Mouse (Mus musculus) MEL (cell line): Measurements from ENCODE around the gene Gm21560. TPM values are rescaled to one million over a fixed set of nuclear protein-coding genes. Genes with fewer than 3 reads are reported as not detected.
"Not testable (repeated sequence)": the region's sequence is repeated elsewhere in the genome, so short reads cannot be mapped to it uniquely, and the experiment has no call there.

Experiments
- DNase-seq: peaks from one replicate; pipeline ENCODE4 v3.0.0; 2011; ENCODE audit warnings: low read depth, low spot score
- H3K27ac ChIP-seq: 2 replicates; pipeline ENCODE4 v1.5.1; 2012; ENCODE audit warnings: low read depth, mild to moderate bottlenecking, control low read depth, low read length, moderate library complexity; ENCODE audit not compliant: control insufficient read depth
- H3K27me3 ChIP-seq, 2 experiments: fragments of 150-350 bp in 1 of 2; sonication (generic) in 1 of 2; 2 replicates each; pipeline ENCODE4 v1.6.1; 2012; ENCODE audit warnings: low read length in 2 of 2, mild to moderate bottlenecking in 2 of 2, improper control_type of control experiment in 1 of 2, moderate library complexity in 1 of 2; ENCODE audit not compliant: insufficient read depth in 2 of 2, control insufficient read depth in 1 of 2
- H3K36me3 ChIP-seq, 2 experiments: 2 replicates each; pipeline ENCODE4 v1.6.1; 2012 to 2014; ENCODE audit warnings: low read length in 2 of 2, improper control_type of control experiment in 1 of 2, inconsistent platforms in 1 of 2, mild to moderate bottlenecking in 1 of 2; ENCODE audit not compliant: insufficient read depth in 2 of 2, control insufficient read depth in 1 of 2
- H3K4me1 ChIP-seq, 2 experiments: fragments of 150-350 bp in 1 of 2; sonication (generic) in 1 of 2; 2 replicates each; pipeline ENCODE4 v1.6.1; 2012; ENCODE audit warnings: low read length in 2 of 2, improper control_type of control experiment in 1 of 2, mild to moderate bottlenecking in 1 of 2; ENCODE audit not compliant: insufficient read depth in 2 of 2, control insufficient read depth in 1 of 2
- H3K4me3 ChIP-seq, 2 experiments: fragments of 150-350 bp in 1 of 2; sonication (generic) in 1 of 2; 2 replicates each; pipeline ENCODE4 v1.5.1; 2012; ENCODE audit warnings: low read depth in 2 of 2, low read length in 2 of 2, mild to moderate bottlenecking in 2 of 2, moderate library complexity in 2 of 2, control low read depth in 1 of 2, improper control_type of control experiment in 1 of 2; ENCODE audit not compliant: control insufficient read depth in 1 of 2, insufficient read depth in 1 of 2
- H3K79me2 ChIP-seq: 2 replicates; pipeline ENCODE4 v1.6.1; 2012; ENCODE audit warnings: mild to moderate bottlenecking, low read length, moderate library complexity; ENCODE audit not compliant: control insufficient read depth, poor library complexity, insufficient read depth
- H3K9ac ChIP-seq: 2 replicates; pipeline ENCODE4 v1.6.1; 2012; ENCODE audit warnings: low read depth, mild to moderate bottlenecking, control low read depth, low read length, moderate library complexity; ENCODE audit not compliant: control insufficient read depth, poor library complexity, severe bottlenecking
- H3K9me3 ChIP-seq: fragments of 150-350 bp; sonication (generic); replicated peaks from 2 replicates; pipeline ENCODE4 v1.6.1; 2012; ENCODE audit warnings: mild to moderate bottlenecking, low read length, improper control_type of control experiment, moderate library complexity; ENCODE audit not compliant: insufficient read depth
- polyA plus RNA-seq, 2 experiments: library from polyadenylated mRNA; stranded (reverse) in 1 of 2; unstranded in 1 of 2; fragments of >175 nt in 1 of 2; fragments of >200 nt in 1 of 2; gene quantifications; 2 replicates each; pipeline versions ENCODE4 v1.2.1 to v1.2.4; 2012; ENCODE audit warnings: low replicate concordance in 2 of 2, low read depth in 1 of 2; ENCODE audit not compliant: insufficient read length in 2 of 2, insufficient read depth in 1 of 2, missing spikeins in 1 of 2
- total RNA-seq: library from RNA; depleted of rRNA; stranded (reverse); fragments of 300-350 nt; gene quantifications from 2 replicates; pipeline ENCODE4 v1.2.3, GENCODE M21; 2012; rRNA removed

The Gm21560 gene
- not detected in 2 replicates for total RNA-seq
- polyA plus RNA-seq: not detected

DNA sequence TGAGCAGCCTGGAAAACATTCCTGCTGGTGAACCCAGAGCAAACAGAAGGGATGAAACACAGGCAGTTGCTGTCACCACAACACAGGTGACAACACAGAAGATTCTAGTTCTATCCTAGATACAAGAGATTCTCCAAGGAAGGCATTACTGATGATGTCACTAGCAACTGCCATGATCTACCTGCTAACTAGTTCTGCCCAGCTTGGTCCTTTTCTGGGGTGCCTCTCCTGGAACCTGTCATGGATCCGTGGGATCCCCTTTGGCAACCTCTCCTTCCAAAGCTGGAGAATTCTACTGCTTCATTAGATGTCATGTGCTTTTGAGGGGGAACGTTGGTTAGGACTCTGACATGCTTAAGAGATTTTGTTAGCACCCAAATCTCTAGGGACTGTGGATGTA lies at the start of gene Gm21560:
Gene Gm21560, minus strand, starts transcription at position 101 of the 400 bp plus-strand sequence.
- not testable (repeated sequence) for DNase-seq, H3K4me1 ChIP-seq, H3K9me3 ChIP-seq, H3K4me3 ChIP-seq, H3K9ac ChIP-seq, H3K27me3 ChIP-seq, H3K36me3 ChIP-seq, H3K79me2 ChIP-seq, H3K27ac ChIP-seq

DNA sequence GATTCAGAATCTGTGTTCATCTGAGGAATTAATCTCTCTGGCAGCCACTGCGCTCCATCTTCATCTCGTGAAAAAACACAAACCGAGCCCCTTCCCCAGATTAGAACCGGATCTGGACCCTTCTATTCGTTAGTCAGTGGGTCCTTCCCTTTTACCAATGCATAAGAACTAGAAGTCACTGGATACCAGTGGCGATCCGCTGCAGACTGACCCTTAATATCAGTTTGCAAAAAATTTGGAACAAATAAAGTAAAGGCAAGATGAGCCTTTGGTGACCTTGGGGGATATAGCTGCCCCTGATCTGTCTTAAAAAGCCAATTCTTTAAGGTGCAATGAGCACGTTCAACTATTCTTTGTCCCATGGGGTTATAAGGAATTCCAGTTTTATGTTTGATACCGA lies 55.6 kb downstream of the Gm21560 start:
- not testable (repeated sequence) for H3K4me3 ChIP-seq, H3K9me3 ChIP-seq, H3K9ac ChIP-seq, H3K36me3 ChIP-seq, H3K4me1 ChIP-seq, DNase-seq, H3K27ac ChIP-seq, H3K27me3 ChIP-seq, H3K79me2 ChIP-seq

DNA sequence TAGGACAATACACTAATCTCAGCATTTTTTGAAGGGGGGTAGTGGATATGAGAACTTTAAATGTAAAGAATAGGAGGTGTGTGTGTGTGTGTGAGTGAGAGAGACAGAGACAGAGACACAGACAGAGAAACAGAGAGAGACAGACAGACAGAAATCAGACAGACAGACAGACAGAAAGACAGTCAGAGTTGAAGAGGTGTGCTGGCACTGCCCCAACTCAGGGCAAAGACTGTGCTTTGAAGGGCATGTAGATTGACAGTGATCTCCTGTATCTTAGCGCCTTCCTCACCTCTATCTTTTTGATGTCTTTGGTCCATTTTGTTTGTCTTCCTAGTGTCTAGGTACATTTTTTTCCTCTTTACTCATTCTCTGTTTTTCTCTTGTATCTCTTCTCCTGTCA lies 58.0 kb downstream of the Gm21560 start:
- not testable (repeated sequence) for H3K4me1 ChIP-seq, DNase-seq, H3K9me3 ChIP-seq, H3K9ac ChIP-seq, H3K4me3 ChIP-seq, H3K79me2 ChIP-seq, H3K36me3 ChIP-seq, H3K27me3 ChIP-seq, H3K27ac ChIP-seq

Other genes starting within 250 kb of the Gm21560 start
- gene Gm3453, start 240.2 kb downstream of the Gm21560 start, total RNA-seq: not detected in 2 replicates
- gene Gm3453, start 240.2 kb downstream of the Gm21560 start, polyA plus RNA-seq: not detected
- gene Gm6337, start 161.0 kb downstream of the Gm21560 start, total RNA-seq: not detected in 2 replicates
- gene Gm6337, start 161.0 kb downstream of the Gm21560 start, polyA plus RNA-seq: not detected
- not detected in 2 replicates for gene Gm8206, start 125.3 kb downstream of the Gm21560 start, total RNA-seq
- gene Gm8206, start 125.3 kb downstream of the Gm21560 start, polyA plus RNA-seq: not detected
- not detected in 2 replicates for gene Gm3468, start 110.6 kb downstream of the Gm21560 start, total RNA-seq
- not detected for gene Gm3468, start 110.6 kb downstream of the Gm21560 start, polyA plus RNA-seq
- gene Gm3476, start 93.5 kb downstream of the Gm21560 start, total RNA-seq: not detected in 2 replicates
- not detected for gene Gm3476, start 93.5 kb downstream of the Gm21560 start, polyA plus RNA-seq
- not detected in 2 replicates for gene Gm3411, start 68.0 kb upstream of the Gm21560 start, total RNA-seq
- not detected for gene Gm3411, start 68.0 kb upstream of the Gm21560 start, polyA plus RNA-seq
- not detected in 2 replicates for gene Gm21103, start 85.6 kb upstream of the Gm21560 start, total RNA-seq
- gene Gm21103, start 85.6 kb upstream of the Gm21560 start, polyA plus RNA-seq: not detected
- gene Gm3618, start 124.4 kb upstream of the Gm21560 start, total RNA-seq: not detected in 2 replicates
- gene Gm3618, start 124.4 kb upstream of the Gm21560 start, polyA plus RNA-seq: not detected
- gene Gm16440, start 171.0 kb upstream of the Gm21560 start, total RNA-seq: not detected in 2 replicates
- not detected for gene Gm16440, start 171.0 kb upstream of the Gm21560 start, polyA plus RNA-seq
- gene Gm3591, start 193.2 kb upstream of the Gm21560 start, total RNA-seq: not detected in 2 replicates
- gene Gm3591, start 193.2 kb upstream of the Gm21560 start, polyA plus RNA-seq: not detected
- gene Gm3594, start 225.3 kb upstream of the Gm21560 start, total RNA-seq: not detected in 2 replicates
- gene Gm3594, start 225.3 kb upstream of the Gm21560 start, polyA plus RNA-seq: not detected